Mouse (Mus musculus): ENCODE measurements around the gene Slc9a4. TPM values are rescaled to one million over a fixed set of nuclear protein-coding genes. Genes with fewer than 3 reads are reported as not detected.
"Not testable (repeated sequence)": the region's sequence is repeated elsewhere in the genome, so short reads cannot be mapped to it uniquely, and the experiment has no call there.

Gene Slc9a4
- polyA plus RNA-seq, 1 experiment from 2014 or later: 0.09 TPM

GRCm38 (mm10) chr1:40659496-40659895 is 79.6 kb downstream of the Slc9a4 start:
- H3K27me3 ChIP-seq (ENCODE audit: control insufficient read depth, insufficient read depth, low read length): no peaks in the 10 kb centered on the region
- 28% methylated on average over 9 of the region's 9 CpGs for WGBS
- H3K36me3 ChIP-seq (ENCODE audit: control insufficient read depth, insufficient read depth): no peaks in the 10 kb centered on the region
- ATAC-seq (replicated peaks; ENCODE audit: extremely low read depth, insufficient read depth, low FRiP score): no peak
- no peaks in the 10 kb centered on the region for H3K9me3 ChIP-seq (replicated peaks; ENCODE audit: control insufficient read depth, low read length)
- H3K27ac ChIP-seq (ENCODE audit: low read length): peak overlapping the region; percentile 61
- peak overlapping the region; percentile 45 for H3K4me2 ChIP-seq (ENCODE audit: low read depth, low read length)
- no peak overlapping the region for H3K4me3 ChIP-seq (ENCODE audit: low read length)
- H3K9ac ChIP-seq (ENCODE audit: low read length): no peak overlapping the region
- H3K4me1 ChIP-seq (ENCODE audit: control insufficient read depth, insufficient read depth, low read length): peaks cover 12% of the 10 kb centered on the region

DNA sequence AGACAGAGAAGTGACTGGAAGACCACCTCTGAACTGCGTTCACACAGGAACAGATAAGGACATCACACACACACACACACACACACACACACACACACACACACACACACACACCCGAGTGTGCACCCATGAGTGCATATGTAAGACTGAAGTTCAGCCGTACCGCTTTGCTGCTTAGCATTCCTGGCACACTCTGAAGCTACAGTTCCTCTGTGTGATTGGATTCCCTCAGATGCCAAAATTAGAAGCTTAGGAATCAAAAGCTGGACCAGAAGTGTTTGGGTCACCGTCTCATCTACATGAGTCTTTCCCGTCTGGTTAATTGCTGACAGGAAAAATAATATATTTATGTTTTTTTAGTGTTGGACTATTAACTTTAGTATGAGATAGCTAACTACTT is 81.0 kb downstream of the Slc9a4 start:
- Histone ChIP-seq H3K27ac (ENCODE audit: low read length) (no peak overlapping the region), H3K4me3 (ENCODE audit: low read length) (no peak overlapping the region), H3K27me3 (ENCODE audit: control insufficient read depth, insufficient read depth, low read length) (no peaks in the 10 kb centered on the region), H3K4me1 (ENCODE audit: control insufficient read depth, insufficient read depth, low read length) (peaks cover 12% of the 10 kb centered on the region), H3K9me3 (replicated peaks; ENCODE audit: control insufficient read depth, low read length) (no peaks in the 10 kb centered on the region), H3K4me2 (ENCODE audit: low read depth, low read length) (no peak overlapping the region), H3K36me3 (ENCODE audit: control insufficient read depth, insufficient read depth) (no peaks in the 10 kb centered on the region), H3K9ac (ENCODE audit: low read length) (no peak overlapping the region)
- no peak for ATAC-seq (replicated peaks; ENCODE audit: extremely low read depth, insufficient read depth, low FRiP score)
- WGBS: 43% methylated on average over 6 of the region's 6 CpGs

DNA sequence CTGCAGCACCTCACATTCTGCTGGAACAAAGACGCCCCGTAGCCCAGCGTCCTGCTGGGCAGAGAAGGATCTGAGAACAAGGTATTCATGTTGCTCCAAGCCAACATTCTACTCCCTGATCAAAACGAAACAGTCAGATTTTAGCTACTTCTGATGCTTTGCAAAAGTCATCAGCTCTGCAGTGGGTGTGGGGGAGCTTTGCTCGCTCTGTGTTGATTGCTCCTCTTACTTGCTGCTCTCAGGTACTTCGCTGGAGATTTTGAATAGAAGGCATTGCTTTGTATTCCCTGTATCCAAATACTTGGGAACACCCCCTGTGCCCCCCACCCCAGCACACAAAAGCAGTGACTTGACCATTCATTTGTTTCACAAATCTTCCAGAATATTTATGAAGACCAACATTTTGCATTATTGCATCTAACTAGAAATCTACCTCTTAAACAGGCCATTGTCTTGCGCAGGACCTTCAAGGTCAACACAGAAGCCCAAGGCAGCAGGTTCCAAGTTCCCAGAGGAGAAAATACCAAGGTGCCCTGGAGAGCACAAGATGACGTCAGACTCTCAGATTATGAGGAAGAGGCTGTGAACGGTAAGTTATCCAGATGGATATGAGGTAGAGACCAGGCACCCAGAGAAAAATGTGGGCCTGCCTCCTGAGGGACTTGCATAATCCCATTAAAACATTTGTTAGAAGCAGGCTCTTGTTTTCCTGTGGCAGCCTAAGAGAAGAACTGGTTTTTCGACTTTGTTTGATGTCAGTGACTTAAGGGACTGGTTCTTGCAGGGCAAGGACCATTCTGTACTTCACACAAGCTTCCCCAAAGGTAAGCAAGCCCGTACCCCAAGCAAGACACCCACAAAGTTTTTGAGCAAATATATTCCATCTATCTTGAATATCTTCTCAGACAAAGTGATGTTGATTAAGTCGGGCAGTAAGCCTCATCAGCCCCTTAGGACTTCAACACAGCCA is 85.8 kb downstream of the Slc9a4 start:
- no peaks in the 10 kb centered on the region for H3K4me1 ChIP-seq (ENCODE audit: control insufficient read depth, insufficient read depth, low read length)
- H3K27ac ChIP-seq (ENCODE audit: low read length): no peak overlapping the region
- no peak for ATAC-seq (replicated peaks; ENCODE audit: extremely low read depth, insufficient read depth, low FRiP score)
- H3K9me3 ChIP-seq (replicated peaks; ENCODE audit: control insufficient read depth, low read length): no peaks in the 10 kb centered on the region
- H3K36me3 ChIP-seq (ENCODE audit: control insufficient read depth, insufficient read depth): no peaks in the 10 kb centered on the region
- H3K9ac ChIP-seq (ENCODE audit: low read length): no peak overlapping the region
- H3K27me3 ChIP-seq (ENCODE audit: control insufficient read depth, insufficient read depth, low read length): no peaks in the 10 kb centered on the region
- H3K4me2 ChIP-seq (ENCODE audit: low read depth, low read length): no peak overlapping the region
- WGBS: 35% methylated on average over 12 of the region's 12 CpGs
- no peak overlapping the region for H3K4me3 ChIP-seq (ENCODE audit: low read length)

- not testable (repeated sequence) for H3K4me2 ChIP-seq (ENCODE audit: low read depth, low read length); H3K4me3 ChIP-seq (ENCODE audit: low read length); H3K9me3 ChIP-seq (replicated peaks; ENCODE audit: control insufficient read depth, low read length); H3K4me1 ChIP-seq (ENCODE audit: control insufficient read depth, insufficient read depth, low read length); ATAC-seq (replicated peaks; ENCODE audit: extremely low read depth, insufficient read depth, low FRiP score); H3K27me3 ChIP-seq (ENCODE audit: control insufficient read depth, insufficient read depth, low read length); H3K36me3 ChIP-seq (ENCODE audit: control insufficient read depth, insufficient read depth); H3K27ac ChIP-seq (ENCODE audit: low read length); H3K9ac ChIP-seq (ENCODE audit: low read length)
- 0% methylated on average over 3 of the region's 3 CpGs for WGBS
Measured at GRCm38 (mm10) chr1:40667442-40667841, 87.6 kb downstream of the Slc9a4 start.

- Histone ChIP-seq H3K9me3 (replicated peaks; ENCODE audit: control insufficient read depth, low read length) (0 out of 2 replicates have a peak, but pooled peaks cover 2% of the 10 kb centered on the region), H3K4me1 (ENCODE audit: control insufficient read depth, insufficient read depth, low read length) (no peaks in the 10 kb centered on the region), H3K4me2 (ENCODE audit: low read depth, low read length) (no peak overlapping the region), H3K36me3 (ENCODE audit: control insufficient read depth, insufficient read depth) (no peaks in the 10 kb centered on the region), H3K9ac (ENCODE audit: low read length) (no peak overlapping the region), H3K27me3 (ENCODE audit: control insufficient read depth, insufficient read depth, low read length) (no peaks in the 10 kb centered on the region), H3K27ac (ENCODE audit: low read length) (no peak overlapping the region; the same call in 1 of the 2 replicates), H3K4me3 (ENCODE audit: low read length) (no peak overlapping the region)
- peak; percentile 77 for ATAC-seq (replicated peaks; ENCODE audit: extremely low read depth, insufficient read depth, low FRiP score)
- 34% methylated on average over 3 of the region's 3 CpGs for WGBS
Measured at GRCm38 (mm10) chr1:40670025-40670424, 90.1 kb downstream of the Slc9a4 start.

GRCm38 (mm10) chr1:40671490-40671889 is 91.6 kb downstream of the Slc9a4 start:
- H3K36me3 ChIP-seq (ENCODE audit: control insufficient read depth, insufficient read depth): no peaks in the 10 kb centered on the region
- WGBS: 95% methylated on average over 4 of the region's 4 CpGs

GRCm38 (mm10) chr1:40677306-40677705 is 97.4 kb downstream of the Slc9a4 start:
- H3K27me3 ChIP-seq (ENCODE audit: control insufficient read depth, insufficient read depth, low read length): peaks cover 36% of the 10 kb centered on the region
- no peak overlapping the region for H3K9ac ChIP-seq (ENCODE audit: low read length)
- ATAC-seq (replicated peaks; ENCODE audit: extremely low read depth, insufficient read depth, low FRiP score): no peak
- no peak overlapping the region for H3K4me2 ChIP-seq (ENCODE audit: low read depth, low read length)
- no peaks in the 10 kb centered on the region for H3K9me3 ChIP-seq (replicated peaks; ENCODE audit: control insufficient read depth, low read length)
- no peak overlapping the region for H3K4me3 ChIP-seq (ENCODE audit: low read length)
- H3K4me1 ChIP-seq (ENCODE audit: control insufficient read depth, insufficient read depth, low read length): peaks cover 9% of the 10 kb centered on the region; the same call in 1 of the 2 replicates
- H3K36me3 ChIP-seq (ENCODE audit: control insufficient read depth, insufficient read depth): no peaks in the 10 kb centered on the region
- H3K27ac ChIP-seq (ENCODE audit: low read length): no peak overlapping the region
- WGBS: 38% methylated on average over 5 of the region's 5 CpGs

More at GRCm38 (mm10) chr1:40671490-40671889, 91.6 kb downstream of the Slc9a4 start:
- no peak for ATAC-seq (replicated peaks; ENCODE audit: extremely low read depth, insufficient read depth, low FRiP score)
- Histone ChIP-seq H3K27ac (ENCODE audit: low read length) (no peak overlapping the region), H3K27me3 (ENCODE audit: control insufficient read depth, insufficient read depth, low read length) (peaks cover 5% of the 10 kb centered on the region), H3K9ac (ENCODE audit: low read length) (no peak overlapping the region), H3K4me1 (ENCODE audit: control insufficient read depth, insufficient read depth, low read length) (no peaks in the 10 kb centered on the region), H3K4me2 (ENCODE audit: low read depth, low read length) (no peak overlapping the region), H3K9me3 (replicated peaks; ENCODE audit: control insufficient read depth, low read length) (0 out of 2 replicates have a peak, but pooled peaks cover 2% of the 10 kb centered on the region), H3K4me3 (ENCODE audit: low read length) (no peak overlapping the region)

Other genes with a start within 250 kb of the Slc9a4 start
- gene Il1rl1, start 150.5 kb upstream of the Slc9a4 start, polyA plus RNA-seq (2015; fragmentation: Nextera tagmentation; extraction: Ambion mirVana): 0.45 and 0.49 TPM in 2 replicates
- gene Il18r1, start 114.5 kb upstream of the Slc9a4 start, polyA plus RNA-seq (2015; fragmentation: Nextera tagmentation; extraction: Ambion mirVana): 0.54 and 1.2 TPM in 2 replicates
- 0.29 and 0.41 TPM in 2 replicates for gene Il18rap, start 64.7 kb upstream of the Slc9a4 start, polyA plus RNA-seq (2015; fragmentation: Nextera tagmentation; extraction: Ambion mirVana)
- 0.42 and 0.96 TPM in 2 replicates for gene Slc9a2, start 100.5 kb downstream of the Slc9a4 start, polyA plus RNA-seq (2015; fragmentation: Nextera tagmentation; extraction: Ambion mirVana)
- 1.6 and 1.7 TPM in 2 replicates for gene Mfsd9, start 210.6 kb downstream of the Slc9a4 start, polyA plus RNA-seq (2015; fragmentation: Nextera tagmentation; extraction: Ambion mirVana)
- 49.7 and 58.2 TPM in 2 replicates for gene Tmem182, start 225.5 kb downstream of the Slc9a4 start, polyA plus RNA-seq (2015; fragmentation: Nextera tagmentation; extraction: Ambion mirVana)

Data from heart, embryonic 16.5 days (tissue).